Mouse (Mus musculus) hindlimb bud, embryonic 11.5 days (tissue): ENCODE measurements around the gene Fam104a.

ENCODE experiments used
- DNase-seq: peaks from one replicate; pipeline ENCODE4 v3.0.0-alpha.2; 2012; ENCODE audit warnings: low read depth, low spot score; ENCODE audit errors: extremely low spot score

Fam104a gene

GRCm38 (mm10) chr11:113705966-113706652 is 22.2 kb upstream of the Fam104a start:
- DNase-seq, result no peak

- DNase-seq, result no peak
These were observed 19.8 kb upstream of the Fam104a start for GRCm38 (mm10) chr11:113703758-113704157.

GRCm38 (mm10) chr11:113699643-113700042 is 15.7 kb upstream of the Fam104a start:
- no peak for DNase-seq

- DNase-seq, result no peak
These were observed 14.1 kb upstream of the Fam104a start for GRCm38 (mm10) chr11:113698013-113698545.

GRCm38 (mm10) chr11:113697571-113697970 is 13.6 kb upstream of the Fam104a start:
- no peak for DNase-seq

GRCm38 (mm10) chr11:113691851-113692250 is 7.9 kb upstream of the Fam104a start:
- no peak for DNase-seq

GRCm38 (mm10) chr11:113691318-113691717 is 7.4 kb upstream of the Fam104a start:
- DNase-seq, result no peak

GRCm38 (mm10) chr11:113690506-113690905 is 6.6 kb upstream of the Fam104a start:
- no peak for DNase-seq

- DNase-seq, result no peak
These were observed 3.1 kb upstream of the Fam104a start for GRCm38 (mm10) chr11:113687031-113687430.

- no peak for DNase-seq
These were observed 912 bp upstream of the Fam104a start for GRCm38 (mm10) chr11:113684707-113685426.

- no peak for DNase-seq
These were observed 363 bp downstream of the Fam104a start for GRCm38 (mm10) chr11:113683627-113683956.

GRCm38 (mm10) chr11:113682897-113683626 is 893 bp downstream of the Fam104a start:
- DNase-seq, result no peak

GRCm38 (mm10) chr11:113681979-113682378 is 2.0 kb downstream of the Fam104a start:
- DNase-seq, result no peak

- DNase-seq, result no peak
These were observed 3.0 kb downstream of the Fam104a start for GRCm38 (mm10) chr11:113680954-113681353.

- DNase-seq, result no peak
These were observed 5.6 kb downstream of the Fam104a start for GRCm38 (mm10) chr11:113678373-113678772.

- no peak for DNase-seq
These were observed 6.6 kb downstream of the Fam104a start for GRCm38 (mm10) chr11:113677378-113677777.

- DNase-seq, result no peak
These were observed 7.1 kb downstream of the Fam104a start for GRCm38 (mm10) chr11:113676847-113677246.

GRCm38 (mm10) chr11:113674595-113674994 is 9.4 kb downstream of the Fam104a start:
- DNase-seq, result no peak

GRCm38 (mm10) chr11:113673614-113674013 is 10.3 kb downstream of the Fam104a start:
- DNase-seq, result no peak

- no peak for DNase-seq
These were observed 14.2 kb downstream of the Fam104a start for GRCm38 (mm10) chr11:113669711-113670110.

GRCm38 (mm10) chr11:113668857-113669256 is 15.1 kb downstream of the Fam104a start:
- no peak for DNase-seq

- DNase-seq, result no peak
These were observed 16.3 kb downstream of the Fam104a start for GRCm38 (mm10) chr11:113667704-113668103.
